In the genomic region with DNA sequence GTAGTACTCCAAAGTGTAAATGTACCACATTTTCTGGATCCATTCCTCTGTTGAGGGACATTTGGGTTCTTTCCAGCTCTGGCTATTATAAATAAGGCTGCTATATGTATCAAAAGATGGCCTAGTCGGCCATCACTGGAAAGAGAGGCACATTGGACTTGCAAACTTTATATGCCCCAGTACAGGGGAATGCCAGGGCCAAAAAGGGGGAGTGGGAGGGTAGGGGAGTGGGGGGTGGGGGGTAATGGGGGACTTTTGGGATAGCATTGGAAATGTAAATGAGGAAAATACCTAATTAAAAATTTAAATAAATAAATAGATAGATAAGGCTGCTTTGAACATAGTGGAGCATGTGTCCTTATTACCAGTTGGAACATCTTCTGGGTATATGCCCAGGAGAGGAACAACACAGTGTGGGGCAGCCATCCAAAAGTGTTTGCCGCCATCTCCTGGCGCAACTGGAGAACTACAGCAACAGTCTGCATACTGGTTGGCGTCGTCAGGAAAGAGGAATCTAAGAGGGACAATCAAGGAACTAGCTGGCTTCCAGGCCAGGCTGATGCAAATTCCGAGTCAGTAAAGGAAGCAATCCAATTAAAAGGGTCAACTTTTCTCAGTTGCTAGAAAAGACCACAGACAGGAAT, we compare ENCODE assay signal across 7 mouse cellular contexts. TPM values are rescaled to one million over a fixed set of nuclear protein-coding genes. Genes with fewer than 3 reads are reported as not detected.
DNase-seq lines count a peak whose midpoint lies in the region; ATAC-seq lines count a peak whose summit lies in the region.
"Not testable (repeated sequence)": the region's sequence is repeated elsewhere in the genome, so short reads cannot be mapped to it uniquely, and the experiment has no call there.

No protein-coding gene starts in this region.

- peak; percentile 30 for DNase-seq in adrenal gland, adult 8-10 months
- peak; percentile 54 for DNase-seq in embryo, embryonic 11.5 days (ENCODE audit: low read depth, low spot score)
- DNase-seq in gastrocnemius, postnatal 36 days: peak; percentile 51 to 65
- DNase-seq in kidney, adult 11 months: peak; percentile 12
- peak; percentile 60 for DNase-seq in left cerebral cortex, postnatal 4 days
- DNase-seq in midbrain, embryonic 14.5 days: peak; percentile 89
- DNase-seq in spleen, adult 12 weeks (ENCODE audit: low spot score): peak; percentile 53

- 2% methylated on average over 6 of the region's 6 CpGs for WGBS in midbrain, embryonic 14.5 days

- ATAC-seq in midbrain, embryonic 14.5 days (ENCODE audit: low FRiP score, low TSS enrichment): peak; percentile 90

- H3K4me3 ChIP-seq in midbrain, embryonic 14.5 days (replicated peaks; ENCODE audit: low read depth, low read length): not testable (repeated sequence)

- H3K27me3 ChIP-seq in midbrain, embryonic 14.5 days (ENCODE audit: control insufficient read depth, insufficient read depth, low read length): not testable (repeated sequence)

- intact Hi-C loops in gastrocnemius, postnatal 36 days (cut with DNase I): loop anchor here (5.0 kb wide), 1 partner anchor 107 kb away; no protein-coding TSS in a partner anchor
- intact Hi-C loops in left cerebral cortex, postnatal 4 days (cut with DNase I): loop anchor here (5.0 kb wide), 2 partner anchors 107 to 922 kb away; no protein-coding TSS in a partner anchor

- H3K27ac ChIP-seq in midbrain, embryonic 14.5 days (replicated peaks; ENCODE audit: low read depth, low read length): not testable (repeated sequence)

- H3K4me2 ChIP-seq in midbrain, embryonic 14.5 days (ENCODE audit: low read length): not testable (repeated sequence)

- H3K36me3 ChIP-seq in midbrain, embryonic 14.5 days (ENCODE audit: control insufficient read depth, insufficient read depth, low read length): not testable (repeated sequence)

- H3K4me1 ChIP-seq in midbrain, embryonic 14.5 days (ENCODE audit: control insufficient read depth, insufficient read depth, low read length): not testable (repeated sequence)

- not testable (repeated sequence) for H3K9ac ChIP-seq in midbrain, embryonic 14.5 days (replicated peaks; ENCODE audit: low read length)

- not testable (repeated sequence) for H3K9me3 ChIP-seq in midbrain, embryonic 14.5 days (ENCODE audit: control insufficient read depth, low read length)

RNA-seq across cellular contexts. Expression of gene Pdss1, which starts 30.8 kb away (rescaled TPM):
- total RNA-seq in adrenal gland, adult 8-10 months (2022): 10 to 100 TPM in 1 of 4 experiments, 1 to 10 TPM in 3; 6.5 to 10.1 (median 9.3) TPM
- 10 to 100 TPM; 12.4 to 12.5 TPM for total RNA-seq in gastrocnemius, postnatal 36 days (2021)
- 10 to 100 TPM; 22.3 to 22.6 TPM for total RNA-seq in left cerebral cortex, postnatal 4 days (2021)
- 23.5 and 28.4 TPM in 2 replicates for polyA plus RNA-seq in midbrain, embryonic 14.5 days (2014; fragmentation: Nextera tagmentation; extraction: Ambion mirVana)

Comparison
In these comparisons a context has a peak if more than half of its experiments do, and no peak if none do; other contexts are left out.
1. DNase-seq: peak in every context shown above with its lines; median percentile 89 in midbrain, embryonic 14.5 days; 60 in left cerebral cortex, postnatal 4 days; 58 in gastrocnemius, postnatal 36 days; 54 in embryo, embryonic 11.5 days; 53 in spleen, adult 12 weeks; 30 in adrenal gland, adult 8-10 months; 12 in kidney, adult 11 months.